Mouse (Mus musculus) brain, adult 2 months (tissue): Measurements from ENCODE around the gene Mgme1.

Experiments
- DNase-seq: peaks from one replicate; pipeline ENCODE4 v3.0.0; 2011; ENCODE audit warnings: low read depth, low spot score

Gene Mgme1

DNA sequence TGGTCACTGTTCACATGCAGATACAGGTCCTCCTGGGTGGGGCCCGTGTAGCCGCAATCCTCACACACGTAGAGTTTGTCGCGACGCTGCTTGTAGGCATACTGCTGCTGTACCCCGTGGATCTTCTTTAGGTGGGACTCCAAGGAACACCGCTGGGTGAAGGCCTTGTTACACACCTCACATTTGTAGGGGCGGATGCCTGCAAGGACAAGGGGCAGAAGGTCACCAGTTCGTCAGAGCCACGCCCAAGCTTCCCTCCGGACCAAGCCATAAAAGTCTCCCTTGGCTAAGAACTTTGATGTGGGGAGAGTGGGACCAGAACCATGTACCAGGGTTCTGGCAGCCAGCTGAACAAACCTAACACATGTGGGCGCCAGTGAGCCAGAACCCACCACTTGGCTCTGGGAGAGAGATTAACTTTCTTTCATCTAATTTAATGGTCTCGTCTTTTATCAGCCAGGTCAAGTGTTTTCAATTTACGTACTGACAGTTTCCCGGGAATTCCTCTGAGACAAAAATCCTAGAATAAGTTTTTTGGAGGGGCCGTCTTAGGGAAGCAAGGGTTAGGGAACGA is 35.3 kb downstream of the Mgme1 start:
- no peak for DNase-seq

DNA sequence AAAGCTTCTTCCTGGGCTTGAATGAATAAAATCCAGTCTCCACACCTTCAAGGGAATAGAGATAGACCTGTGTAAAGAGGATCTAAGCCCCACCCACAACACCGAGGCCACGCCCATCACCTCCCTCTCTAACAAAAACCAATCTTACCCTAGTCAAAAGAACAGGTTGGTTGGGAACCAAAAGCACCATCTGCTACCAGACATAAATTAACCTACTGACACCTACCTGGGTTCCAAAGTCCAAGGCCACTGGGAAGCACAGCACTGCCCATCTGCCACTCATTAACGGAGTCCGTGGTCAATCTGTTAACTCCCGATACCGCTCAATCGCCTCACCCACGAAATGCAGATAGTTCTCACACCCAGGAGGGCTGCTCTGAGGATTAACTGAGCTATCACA is 38.1 kb downstream of the Mgme1 start:
- DNase-seq = peak; percentile 92

DNA sequence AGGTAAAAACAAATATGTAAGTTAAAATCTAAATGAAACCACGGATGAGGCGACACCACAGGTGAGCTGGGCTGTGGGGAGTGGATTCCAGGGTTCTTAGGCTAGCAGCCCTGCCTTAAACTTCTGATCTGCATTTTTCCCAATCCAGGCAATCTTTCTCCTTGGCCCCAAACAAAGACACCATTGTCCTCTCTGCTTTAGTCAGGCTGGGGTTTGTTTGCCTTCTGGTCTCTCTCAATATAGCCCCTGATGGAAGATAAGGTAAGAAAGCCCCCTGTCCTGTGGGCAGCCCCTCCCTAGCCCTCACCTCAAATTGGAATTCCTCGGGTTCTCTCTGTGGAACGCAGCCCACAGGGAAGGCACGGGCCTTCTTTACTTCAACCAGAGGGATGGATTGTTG is 39.8 kb downstream of the Mgme1 start:
- no peak for DNase-seq

DNA sequence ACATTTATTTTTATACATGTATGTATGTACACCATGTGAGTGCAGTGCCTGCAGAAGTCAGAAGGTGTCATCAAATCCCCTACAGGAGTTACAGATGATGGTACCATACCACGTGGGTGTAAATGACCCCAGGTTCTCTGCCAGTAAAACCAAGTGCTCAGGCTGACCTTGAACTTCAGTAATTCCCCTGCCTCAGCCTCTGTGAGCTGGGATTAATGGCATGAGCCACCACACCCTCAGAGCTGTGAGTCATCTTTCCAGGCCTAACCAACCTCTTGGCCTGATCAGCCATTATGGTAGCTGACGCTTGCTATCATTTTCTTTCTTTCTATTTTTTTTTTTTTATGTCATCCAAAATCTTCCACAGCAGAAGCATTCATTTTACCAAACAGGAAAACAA is 40.9 kb downstream of the Mgme1 start:
- no peak for DNase-seq

DNA sequence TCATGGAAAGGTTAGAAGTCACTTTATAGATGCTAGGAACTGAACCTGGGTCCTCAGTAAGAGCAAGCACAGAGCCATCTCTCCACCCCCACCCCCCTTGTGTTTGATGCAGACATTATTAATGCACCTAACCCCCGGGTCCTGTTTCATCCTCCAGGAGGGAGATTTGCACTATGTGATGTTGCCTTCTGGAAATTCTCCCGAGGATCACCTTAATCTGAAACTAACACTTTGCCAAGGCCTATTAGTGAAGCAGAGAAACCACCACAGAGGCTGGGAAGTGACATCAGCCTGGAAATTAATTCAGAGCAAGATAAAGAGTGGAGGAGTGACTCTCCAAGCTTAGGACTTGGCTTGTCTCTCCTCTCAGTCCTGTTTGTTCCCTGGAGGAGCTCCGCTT is 53.8 kb downstream of the Mgme1 start:
- DNase-seq = no peak

DNA sequence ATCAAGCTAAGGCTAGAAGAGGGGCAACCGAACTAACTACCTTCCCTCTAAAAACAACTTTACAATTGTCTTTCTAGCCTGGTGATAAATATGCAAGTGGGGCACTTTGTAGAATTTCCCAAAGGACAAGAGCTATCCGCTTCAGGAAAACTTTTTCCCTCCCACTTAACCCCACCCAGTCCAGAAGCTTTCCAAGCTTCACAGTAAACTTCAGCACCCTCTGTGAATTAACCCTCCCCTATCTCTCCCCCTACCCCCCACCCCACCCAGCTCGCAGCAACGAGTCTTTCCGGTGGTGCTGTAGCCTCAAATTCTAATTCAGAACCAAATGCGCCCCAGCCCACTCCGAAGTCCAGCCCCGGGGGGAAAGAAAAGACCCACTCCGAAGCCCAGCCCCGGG is 59.0 kb downstream of the Mgme1 start:
- no peak for DNase-seq

DNA sequence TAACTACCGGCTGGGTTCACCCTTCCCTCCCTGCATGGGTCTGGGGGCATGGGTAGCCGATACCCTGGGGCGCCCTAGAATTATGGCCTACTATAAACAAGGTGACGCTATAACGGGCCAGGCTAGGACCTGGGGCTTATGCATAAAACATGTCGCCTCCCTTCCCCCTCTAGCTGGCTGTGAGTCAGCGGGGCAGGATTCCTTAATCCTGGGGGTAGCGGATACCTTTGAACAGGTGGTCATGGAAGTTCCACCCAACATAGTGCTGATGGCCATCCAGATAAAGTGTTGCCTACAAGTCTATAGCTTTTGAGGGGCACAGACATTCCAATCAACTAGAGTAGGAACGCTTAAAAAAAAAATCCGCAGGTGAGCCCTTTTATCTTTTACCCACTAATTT is 59.5 kb downstream of the Mgme1 start:
- no peak for DNase-seq

DNA sequence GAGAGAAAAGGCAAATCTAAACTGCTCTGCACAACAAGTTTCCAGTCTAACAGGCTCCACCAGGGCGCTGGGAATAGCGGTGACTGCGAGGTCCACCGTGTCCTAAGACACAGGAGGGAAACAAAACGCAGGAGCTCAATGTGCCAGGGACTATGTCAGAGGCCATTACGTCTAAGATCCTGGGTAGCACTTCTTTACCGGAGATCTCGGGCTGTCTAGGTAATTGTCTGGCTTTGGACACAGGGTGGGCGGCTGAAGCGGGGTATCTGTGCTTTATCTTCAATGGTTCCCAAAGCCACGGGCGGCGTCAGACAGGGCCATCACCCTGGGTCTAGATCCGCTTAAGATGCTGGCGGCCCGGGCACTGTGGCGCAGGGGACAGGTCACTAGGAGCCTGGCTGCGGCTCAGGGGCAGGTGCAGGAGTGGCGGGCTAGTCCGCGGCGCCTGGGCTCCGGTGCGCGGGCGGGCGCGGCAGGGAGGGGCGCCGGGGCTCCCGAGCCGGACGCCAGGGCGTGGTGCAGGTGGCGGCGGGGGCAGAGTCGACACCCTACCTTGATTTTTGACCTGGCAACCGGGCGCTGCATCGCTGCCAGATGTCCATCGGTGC is 60.0 kb downstream of the Mgme1 start:
- DNase-seq = no peak
